Mouse (Mus musculus) forebrain, embryonic 14.5 days (tissue): ENCODE results near the gene Mast4. TPM values are rescaled to one million over a fixed set of nuclear protein-coding genes. Genes with fewer than 3 reads are reported as not detected.
A peak's percentile ranks its signal among the peaks of the same experiment; 100 is the strongest.

Experiments
- ATAC-seq: fragments of 200-750 bp; cut with Nextera tagmentation; 2 replicates; pipeline ENCODE4 v1.8.0; 2017; ENCODE audit warnings: mild to moderate bottlenecking, moderate library complexity
- DNase-seq: peaks from one replicate; pipeline ENCODE4 v3.0.0-alpha.2; 2015; ENCODE audit warnings: low spot score
- H3K27ac ChIP-seq: fragments of 300-500 bp; sonication (generic); 2 replicates; pipeline ENCODE4 v1.5.1; 2014; ENCODE audit warnings: low read depth, mild to moderate bottlenecking, control low read depth, low read length, moderate library complexity
- H3K27me3 ChIP-seq: fragments of 300-500 bp; sonication (generic); replicated peaks from 2 replicates; pipeline ENCODE4 v1.6.1; 2014; ENCODE audit warnings: low read length, control low read depth, mixed read lengths; ENCODE audit not compliant: control insufficient read depth, insufficient read depth
- H3K36me3 ChIP-seq: fragments of 300-500 bp; sonication (generic); 2 replicates; pipeline ENCODE4 v1.6.1; 2014; ENCODE audit warnings: low read length, control low read depth; ENCODE audit not compliant: control insufficient read depth, insufficient read depth
- H3K4me1 ChIP-seq: fragments of 300-500 bp; sonication (generic); 2 replicates; pipeline ENCODE4 v1.6.1; 2014; ENCODE audit warnings: antibody characterized with exemption, low read length, control low read depth; ENCODE audit not compliant: control insufficient read depth, insufficient read depth
- H3K4me2 ChIP-seq: fragments of 300-500 bp; sonication (generic); 2 replicates; pipeline ENCODE4 v1.6.1; 2014; ENCODE audit warnings: mild to moderate bottlenecking, control low read depth, low read length
- H3K4me3 ChIP-seq: fragments of 300-500 bp; sonication (generic); 2 replicates; pipeline ENCODE4 v1.5.1; 2014; ENCODE audit warnings: low read depth, low read length, control low read depth
- H3K9ac ChIP-seq: fragments of 300-500 bp; sonication (generic); 2 replicates; pipeline ENCODE4 v1.6.1; 2014; ENCODE audit warnings: mild to moderate bottlenecking, low read length, control low read depth, moderate library complexity
- H3K9me3 ChIP-seq: fragments of 300-500 bp; sonication (generic); replicated peaks from 2 replicates; pipeline ENCODE4 v1.6.1; 2016; ENCODE audit warnings: low read length, control low read depth, mixed read lengths; ENCODE audit not compliant: control insufficient read depth
- WGBS: fragments of 180-500 bp; shearing (Covaris S2); extraction: QIAGEN DNeasy Blood & Tissue Kit; methylation state at CpG from one replicate; pipeline ENCODE4 v1.1.7; 2014; 5-methylcytosine and 5-hydroxymethylcytosine counted together
- polyA plus RNA-seq: library from polyadenylated mRNA; unstranded; fragments of >200 nt; fragmentation: Nextera tagmentation; extraction: Ambion mirVana; gene quantifications from 2 replicates; pipeline ENCODE4 v1.2.1, GENCODE M21; 2014

Gene Mast4
- polyA plus RNA-seq, 1 experiment from 2014 or later = 11.7 TPM

GRCm38 (mm10) chr13:103043011-103043410 is 291.3 kb downstream of the Mast4 start:
- 86% methylated on average over 4 of the region's 4 CpGs for WGBS

GRCm38 (mm10) chr13:103037466-103037865 is 296.8 kb downstream of the Mast4 start:
- no peaks in the 10 kb centered on the region for H3K9me3 ChIP-seq
- no peak overlapping the region for H3K27ac ChIP-seq
- H3K27me3 ChIP-seq = no peaks in the 10 kb centered on the region
- no peaks in the 10 kb centered on the region for H3K4me1 ChIP-seq
- H3K4me3 ChIP-seq = no peak overlapping the region
- ATAC-seq (no peak), DNase-seq (peak; percentile 42)
- WGBS = 9% methylated on average over 5 of the region's 5 CpGs
- H3K4me2 ChIP-seq = no peak overlapping the region
- H3K36me3 ChIP-seq = no peaks in the 10 kb centered on the region
- no peak overlapping the region for H3K9ac ChIP-seq

More at GRCm38 (mm10) chr13:103043011-103043410, 291.3 kb downstream of the Mast4 start:
- no peak overlapping the region for H3K4me3 ChIP-seq
- no peak overlapping the region for H3K9ac ChIP-seq
- H3K9me3 ChIP-seq = no peaks in the 10 kb centered on the region
- H3K27ac ChIP-seq = no peak overlapping the region
- H3K27me3 ChIP-seq = no peaks in the 10 kb centered on the region
- no peak overlapping the region for H3K4me2 ChIP-seq
- no peaks in the 10 kb centered on the region for H3K4me1 ChIP-seq
- DNase-seq = no peak
- ATAC-seq = no peak
- H3K36me3 ChIP-seq = no peaks in the 10 kb centered on the region

GRCm38 (mm10) chr13:103029377-103029776 is 304.9 kb downstream of the Mast4 start:
- no peak for ATAC-seq
- no peak overlapping the region for H3K4me2 ChIP-seq
- H3K4me3 ChIP-seq = no peak overlapping the region
- 91% methylated on average over 5 of the region's 5 CpGs for WGBS
- no peaks in the 10 kb centered on the region for H3K4me1 ChIP-seq
- no peaks in the 10 kb centered on the region for H3K9me3 ChIP-seq
- H3K27me3 ChIP-seq = no peaks in the 10 kb centered on the region
- no peak overlapping the region for H3K27ac ChIP-seq
- no peaks in the 10 kb centered on the region for H3K36me3 ChIP-seq
- no peak for DNase-seq
- no peak overlapping the region for H3K9ac ChIP-seq

DNA sequence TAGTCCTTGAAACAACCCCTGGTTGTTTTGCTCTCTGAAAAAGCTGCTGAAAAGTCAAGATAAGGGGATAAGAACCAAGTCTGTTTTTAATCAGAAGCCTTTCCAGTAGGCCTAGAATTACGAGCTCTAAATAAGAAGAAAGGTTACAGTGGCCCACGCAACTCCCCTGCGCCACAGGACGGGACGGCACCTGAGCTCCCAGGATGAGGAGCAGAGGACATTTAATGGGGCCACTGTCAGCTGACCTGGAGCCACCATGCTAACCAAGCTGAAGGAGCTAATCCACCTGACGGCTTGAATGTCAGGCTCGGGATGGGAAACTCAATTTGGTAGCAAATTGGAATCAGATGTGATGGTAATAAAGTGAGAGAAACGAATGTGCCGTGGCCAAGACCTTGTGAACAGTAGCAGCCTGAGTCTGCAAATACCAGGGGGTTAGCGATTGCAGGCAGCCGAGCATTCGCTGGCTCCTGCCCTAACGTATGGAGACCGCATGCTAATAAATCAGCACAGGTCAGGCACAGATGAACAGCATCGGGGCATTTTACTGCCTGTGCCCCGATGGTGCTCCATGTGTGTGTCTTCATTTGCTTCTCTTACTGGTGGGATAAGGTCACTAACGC is 306.7 kb downstream of the Mast4 start:
- no peak overlapping the region for H3K9ac ChIP-seq
- no peaks in the 10 kb centered on the region for H3K4me1 ChIP-seq
- H3K27me3 ChIP-seq = no peaks in the 10 kb centered on the region
- H3K4me3 ChIP-seq = no peak overlapping the region
- no peak overlapping the region for H3K27ac ChIP-seq
- DNase-seq (no peak), ATAC-seq (no peak)
- no peak overlapping the region for H3K4me2 ChIP-seq
- no peaks in the 10 kb centered on the region for H3K9me3 ChIP-seq
- 81% methylated on average over 17 of the region's 17 CpGs for WGBS
- H3K36me3 ChIP-seq = no peaks in the 10 kb centered on the region

GRCm38 (mm10) chr13:103025461-103025860 is 308.8 kb downstream of the Mast4 start:
- Histone ChIP-seq H3K9me3 (no peaks in the 10 kb centered on the region), H3K9ac (no peak overlapping the region), H3K4me1 (no peaks in the 10 kb centered on the region), H3K4me3 (no peak overlapping the region), H3K27me3 (no peaks in the 10 kb centered on the region), H3K4me2 (no peak overlapping the region), H3K27ac (no peak overlapping the region), H3K36me3 (no peaks in the 10 kb centered on the region)
- WGBS = 71% methylated on average over 3 of the region's 3 CpGs
- ATAC-seq (no peak), DNase-seq (no peak)

DNA sequence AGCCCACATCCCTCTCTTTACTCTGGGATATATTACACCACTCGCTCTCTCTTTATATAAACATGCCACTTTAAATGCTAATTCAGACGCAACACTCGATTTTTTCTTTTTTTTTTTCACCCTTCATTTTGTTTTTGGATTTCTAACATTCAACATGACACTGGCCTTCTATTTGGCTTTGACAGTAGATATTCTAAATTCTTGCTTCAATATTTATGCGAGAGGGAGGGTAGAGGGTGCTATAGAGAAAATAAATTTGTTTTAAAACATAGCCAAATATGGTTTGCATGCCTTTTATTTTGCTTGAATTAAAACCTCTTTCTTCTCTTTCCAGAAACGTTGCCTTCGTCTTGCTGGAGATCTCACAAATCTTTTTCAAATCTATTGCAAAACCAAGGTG is 315.8 kb downstream of the Mast4 start:
- ATAC-seq = no peak

GRCm38 (mm10) chr13:103017661-103018060 is 316.6 kb downstream of the Mast4 start:
- no peaks in the 10 kb centered on the region for H3K36me3 ChIP-seq
- H3K27me3 ChIP-seq = no peaks in the 10 kb centered on the region
- H3K9me3 ChIP-seq = no peaks in the 10 kb centered on the region
- ATAC-seq = no peak
- no peak overlapping the region for H3K4me3 ChIP-seq
- H3K9ac ChIP-seq = no peak overlapping the region
- no peak overlapping the region for H3K27ac ChIP-seq
- WGBS = 91% methylated on average over 3 of the region's 3 CpGs
- no peak overlapping the region for H3K4me2 ChIP-seq
- H3K4me1 ChIP-seq = no peaks in the 10 kb centered on the region
- DNase-seq = no peak

More for the DNA sequence above, 315.8 kb downstream of the Mast4 start:
- no peak overlapping the region for H3K4me2 ChIP-seq
- no peak overlapping the region for H3K4me3 ChIP-seq
- H3K27me3 ChIP-seq = no peaks in the 10 kb centered on the region
- H3K4me1 ChIP-seq = no peaks in the 10 kb centered on the region
- H3K9ac ChIP-seq = no peak overlapping the region
- H3K9me3 ChIP-seq = no peaks in the 10 kb centered on the region
- no peak overlapping the region for H3K27ac ChIP-seq
- 67% methylated on average over 6 of the region's 6 CpGs for WGBS
- DNase-seq = no peak
- no peaks in the 10 kb centered on the region for H3K36me3 ChIP-seq

GRCm38 (mm10) chr13:103015131-103015750 is 319.1 kb downstream of the Mast4 start:
- no peaks in the 10 kb centered on the region for H3K27me3 ChIP-seq
- no peak overlapping the region for H3K9ac ChIP-seq
- no peak overlapping the region for H3K4me2 ChIP-seq
- no peak for ATAC-seq
- H3K9me3 ChIP-seq = peaks cover 2% of the 10 kb centered on the region; the same call in 1 of the 2 replicates
- H3K4me1 ChIP-seq = no peaks in the 10 kb centered on the region
- 90% methylated on average over 3 of the region's 3 CpGs for WGBS
- H3K4me3 ChIP-seq = no peak overlapping the region
- H3K27ac ChIP-seq = no peak overlapping the region
- DNase-seq = no peak
- no peaks in the 10 kb centered on the region for H3K36me3 ChIP-seq

- no peaks in the 10 kb centered on the region for H3K36me3 ChIP-seq
- H3K9me3 ChIP-seq = peaks cover 2% of the 10 kb centered on the region; the same call in 1 of the 2 replicates
- H3K4me2 ChIP-seq = no peak overlapping the region
- 51% methylated on average over 6 of the region's 6 CpGs for WGBS
- no peaks in the 10 kb centered on the region for H3K27me3 ChIP-seq
- H3K27ac ChIP-seq = no peak overlapping the region
- DNase-seq = no peak
- ATAC-seq = no peak
- no peak overlapping the region for H3K9ac ChIP-seq
- no peak overlapping the region for H3K4me3 ChIP-seq
- H3K4me1 ChIP-seq = no peaks in the 10 kb centered on the region
Measured at GRCm38 (mm10) chr13:103014631-103015030, 319.7 kb downstream of the Mast4 start.
